Mouse (Mus musculus) retina, embryonic 14.5 days (tissue): ENCODE measurements around the gene Adprh.

Experiments used
- DNase-seq: peaks from one replicate; pipeline ENCODE4 v3.0.0-alpha.2; 2015; ENCODE audit warnings: low spot score

The Adprh gene

DNA sequence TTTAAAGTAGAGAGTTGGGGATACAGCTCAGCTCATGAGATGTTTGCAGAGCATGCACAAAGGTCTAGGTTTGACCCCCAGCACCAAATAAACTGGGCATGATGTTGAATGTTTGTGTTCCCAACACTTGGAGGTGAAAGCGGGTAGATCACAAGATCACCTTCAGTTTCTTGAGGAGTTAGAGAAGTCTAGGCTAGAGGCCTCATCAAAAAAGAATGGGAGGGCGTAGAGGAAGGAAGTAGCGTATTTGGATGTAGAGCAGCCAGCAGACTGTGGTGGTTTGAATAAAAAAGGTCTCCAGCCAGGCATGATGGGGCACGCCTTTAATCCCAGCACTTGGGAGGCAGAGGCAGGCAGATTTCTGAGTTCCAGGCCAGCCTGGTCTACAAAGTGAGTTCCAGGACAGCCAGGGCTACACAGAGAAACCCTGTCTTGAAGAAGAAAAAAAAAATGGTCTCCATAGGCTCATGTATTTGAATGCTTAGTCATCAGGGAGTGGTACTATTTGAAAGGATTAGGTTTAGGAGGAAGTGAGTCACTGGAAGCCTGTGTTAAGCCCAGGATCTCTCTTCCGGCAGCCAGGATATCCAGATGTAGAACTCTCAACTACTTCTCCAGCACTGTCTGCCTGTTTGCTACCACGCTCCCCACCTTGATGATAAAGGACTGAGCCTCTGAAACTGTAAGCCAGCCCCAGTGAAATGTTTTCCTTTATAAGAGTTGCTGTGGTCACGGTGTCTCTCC lies 8.6 kb downstream of the Adprh start:
- no peak for DNase-seq

DNA sequence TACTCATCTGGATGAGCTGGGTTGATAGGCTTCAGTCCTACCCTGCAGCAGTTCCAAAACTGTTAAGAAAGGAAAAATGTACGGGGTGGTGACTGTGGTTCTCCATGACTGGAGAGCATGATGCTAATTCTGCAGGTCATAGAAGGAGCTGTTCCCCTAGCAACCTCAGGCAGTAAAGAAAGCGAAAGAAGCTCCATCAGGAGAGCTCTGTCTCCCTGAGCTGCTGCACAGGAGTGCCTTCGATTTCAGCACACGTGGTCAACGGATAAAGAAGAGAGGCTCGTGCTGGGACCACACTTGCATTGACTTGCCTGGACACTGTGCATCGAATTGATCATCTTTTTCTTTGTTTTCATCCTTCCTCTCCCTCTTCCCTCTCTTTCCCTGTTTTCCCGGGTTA lies 10.3 kb downstream of the Adprh start:
- no peak for DNase-seq

DNA sequence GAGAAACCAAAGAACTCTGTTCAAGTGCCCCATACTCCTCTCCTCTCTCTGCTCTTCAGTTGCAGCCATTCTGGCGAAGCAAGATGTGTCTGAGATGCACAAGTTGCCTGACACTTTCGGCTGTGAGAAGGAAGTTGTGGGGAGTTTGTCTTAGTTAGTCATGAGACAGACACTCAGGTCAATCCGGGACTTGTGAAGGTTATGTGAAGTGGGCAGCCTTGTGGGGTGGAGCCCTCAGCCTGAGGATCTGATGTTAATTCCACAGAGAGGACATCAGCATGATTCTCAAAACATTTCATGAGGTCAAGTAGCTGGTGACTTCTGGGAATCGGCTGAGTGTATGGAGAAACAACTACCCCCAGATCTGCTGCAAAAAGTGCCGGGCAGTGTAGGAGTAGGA lies 10.9 kb downstream of the Adprh start:
- DNase-seq, result no peak

DNA sequence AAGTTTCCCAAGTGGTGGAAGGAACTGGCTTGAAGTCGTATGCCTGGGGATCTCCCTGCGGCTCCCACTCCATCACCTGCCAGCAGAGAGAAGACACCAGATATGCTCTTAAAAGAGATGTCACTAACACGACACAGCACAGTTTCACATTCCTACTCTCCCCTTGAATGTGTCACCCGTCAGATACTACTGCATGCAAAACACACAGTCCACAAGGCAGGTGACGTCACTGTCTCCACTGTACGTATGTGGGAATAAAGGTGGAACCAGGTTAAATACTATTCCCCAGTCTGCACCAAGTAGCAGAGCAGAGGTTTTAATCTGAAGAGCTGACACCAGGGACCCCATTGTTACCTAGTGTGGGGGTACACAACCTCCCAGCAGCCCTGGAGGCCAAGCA lies 12.1 kb downstream of the Adprh start:
- DNase-seq, result no peak

DNA sequence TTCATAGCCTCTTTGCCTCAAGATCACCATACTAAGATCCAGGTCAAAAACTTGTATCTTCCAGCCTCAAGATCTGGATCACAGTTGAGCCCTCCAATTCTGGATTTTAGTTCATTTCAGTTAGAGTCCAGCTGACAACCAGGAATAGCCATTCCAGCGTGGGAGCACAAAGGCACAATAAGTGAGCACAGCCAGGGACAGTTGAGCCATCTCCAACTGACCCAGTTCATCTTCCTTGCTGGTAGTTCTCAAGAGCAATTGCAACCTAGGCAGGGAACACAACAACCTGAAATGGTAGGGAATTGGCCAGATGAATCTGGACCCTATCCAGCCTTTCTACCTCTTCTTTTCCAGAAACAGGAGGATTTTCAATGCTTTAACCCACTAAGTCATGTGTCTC lies 13.3 kb downstream of the Adprh start:
- no peak for DNase-seq

DNA sequence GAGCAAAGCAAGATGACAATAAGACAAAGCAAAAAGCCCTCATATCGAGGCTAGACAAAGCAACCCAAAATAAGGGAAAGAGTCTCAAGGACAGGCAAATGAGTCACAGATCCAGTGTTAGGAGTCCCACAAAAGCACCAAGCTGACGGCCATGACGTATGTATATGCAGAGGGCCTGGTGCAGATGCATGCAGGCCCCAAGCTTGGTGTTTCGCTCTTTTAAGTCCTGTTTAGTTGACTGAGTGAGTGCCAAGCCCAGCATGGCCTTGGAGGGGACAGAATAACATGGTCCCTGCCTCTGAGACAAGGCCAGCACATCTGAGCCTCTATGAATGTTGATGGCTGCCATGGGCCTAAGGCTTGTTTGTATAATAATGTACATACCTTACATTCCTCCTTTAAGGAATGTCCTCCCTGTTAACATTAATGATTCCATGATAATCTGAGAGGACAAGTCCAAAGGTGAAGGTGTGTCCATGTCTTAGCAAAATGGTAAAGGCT lies 18.2 kb downstream of the Adprh start:
- no peak for DNase-seq

DNA sequence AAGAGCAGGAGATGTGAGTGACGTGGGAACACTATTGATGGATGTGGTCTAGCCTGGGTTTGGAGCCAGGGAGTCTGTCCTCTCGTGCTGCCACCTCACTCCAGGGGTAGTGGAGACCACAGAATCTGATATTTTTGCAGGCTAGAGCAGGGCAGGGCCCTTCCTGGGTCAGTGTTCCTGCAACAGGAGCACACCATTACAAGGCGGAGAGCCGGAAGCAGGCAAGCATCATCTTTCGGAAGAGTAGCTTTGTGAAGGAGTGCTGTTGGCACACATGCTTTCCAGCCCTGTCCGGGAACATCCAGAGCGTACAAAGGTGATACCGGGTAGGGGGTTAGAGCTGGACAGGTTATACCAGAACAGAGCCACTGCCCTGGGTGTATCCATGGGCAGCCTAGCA lies 19.0 kb downstream of the Adprh start:
- no peak for DNase-seq

DNA sequence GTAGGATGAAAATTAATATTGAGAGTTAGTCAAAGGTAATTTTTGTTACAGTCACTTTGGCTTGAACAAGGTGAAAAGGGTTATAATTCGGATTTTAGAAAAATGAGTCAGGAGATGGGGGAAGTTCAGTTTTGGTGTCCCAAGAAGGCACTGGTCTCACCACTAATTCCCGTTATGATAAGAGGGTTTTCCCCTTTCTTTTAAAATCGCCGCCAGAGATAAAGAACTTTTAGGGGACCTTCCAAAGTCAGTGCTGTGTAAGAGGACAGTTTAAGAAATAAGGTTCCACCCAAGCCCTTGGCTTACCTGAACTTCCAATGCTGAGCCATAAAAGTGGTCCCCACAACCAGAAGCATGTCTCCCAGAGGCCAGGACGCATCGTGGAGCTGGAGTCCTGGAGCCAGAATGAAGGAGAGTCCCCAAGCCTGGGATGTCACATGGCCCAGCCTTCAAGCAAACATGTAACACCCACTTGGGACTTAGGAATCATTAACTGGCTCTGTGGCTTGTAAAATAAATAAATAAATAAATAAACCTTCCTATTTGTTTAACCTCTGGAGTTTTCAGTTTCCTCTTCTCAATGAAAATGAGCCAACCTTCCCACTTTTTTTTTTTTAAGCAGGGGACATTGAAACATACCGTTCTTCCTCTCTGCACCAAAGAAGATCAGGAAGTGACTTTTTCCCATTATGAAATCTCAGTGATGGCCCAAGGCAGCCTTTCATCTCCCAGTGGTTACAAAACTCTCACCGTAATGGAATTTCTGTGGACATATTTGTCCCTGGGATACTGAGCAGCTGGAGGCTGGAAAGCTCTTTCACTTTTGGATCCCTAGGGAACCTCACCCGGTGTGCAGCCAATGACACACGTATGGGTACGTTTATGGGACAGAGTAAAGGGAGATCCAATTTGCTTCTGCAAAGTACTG lies 19.7 kb downstream of the Adprh start, which contains the start of gene Pla1a:
Gene Pla1a, minus strand, starts transcription at position 648 of the 928 bp plus-strand sequence.
- no peak for DNase-seq

DNA sequence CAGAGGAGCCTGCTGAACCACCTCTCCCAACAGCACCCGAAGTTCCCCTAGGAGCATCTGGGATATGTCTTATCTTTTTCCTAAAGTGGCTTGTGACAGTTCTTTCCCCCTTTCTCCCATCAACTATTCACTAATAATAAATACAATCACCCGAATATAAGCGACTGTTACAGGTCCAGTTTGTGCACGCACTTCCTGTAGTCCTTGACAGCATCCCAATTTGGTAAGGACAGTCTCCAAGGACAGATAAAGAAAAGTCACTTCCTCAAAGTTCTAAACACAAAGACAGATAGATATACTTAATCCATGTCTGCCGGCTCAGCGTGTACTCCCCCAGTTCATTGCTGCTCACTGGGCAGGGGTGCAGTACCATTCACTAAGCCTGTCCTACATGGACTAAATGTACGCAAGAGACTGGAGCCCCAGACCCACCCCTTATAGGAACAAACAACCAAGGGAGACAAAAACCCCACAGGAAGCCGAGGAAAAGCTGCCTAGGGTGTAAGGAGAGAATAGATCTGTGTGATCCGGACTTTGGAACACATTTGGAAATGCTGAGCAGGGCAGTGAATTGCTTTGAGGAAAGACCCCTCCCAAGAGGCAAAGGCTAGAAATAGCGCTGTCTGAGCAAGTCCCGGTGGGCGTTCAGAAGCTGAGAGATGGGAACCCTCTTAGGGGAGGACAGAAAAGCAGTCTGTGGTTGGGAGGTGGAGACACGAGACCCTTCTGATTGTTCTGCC lies 20.9 kb downstream of the Adprh start:
- no peak for DNase-seq

DNA sequence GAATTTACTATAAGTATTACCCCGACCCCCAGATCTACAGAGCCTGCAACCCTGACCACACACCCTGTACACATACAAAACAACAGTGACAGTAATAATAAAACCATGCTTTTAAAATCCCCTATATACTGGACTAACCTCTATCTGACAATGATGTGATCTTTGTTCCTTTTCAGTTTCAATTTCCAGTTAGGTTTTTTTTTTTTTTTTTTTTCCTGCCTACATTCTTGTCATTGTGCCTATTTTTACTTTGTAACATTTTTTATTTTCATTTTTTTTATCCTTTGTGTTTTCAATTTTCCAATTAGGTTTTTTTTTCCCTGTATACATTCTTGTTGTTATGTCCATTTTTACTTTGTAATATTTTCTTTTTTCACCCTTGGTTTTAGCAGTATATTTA lies 26.7 kb downstream of the Adprh start:
- DNase-seq, result no peak

DNA sequence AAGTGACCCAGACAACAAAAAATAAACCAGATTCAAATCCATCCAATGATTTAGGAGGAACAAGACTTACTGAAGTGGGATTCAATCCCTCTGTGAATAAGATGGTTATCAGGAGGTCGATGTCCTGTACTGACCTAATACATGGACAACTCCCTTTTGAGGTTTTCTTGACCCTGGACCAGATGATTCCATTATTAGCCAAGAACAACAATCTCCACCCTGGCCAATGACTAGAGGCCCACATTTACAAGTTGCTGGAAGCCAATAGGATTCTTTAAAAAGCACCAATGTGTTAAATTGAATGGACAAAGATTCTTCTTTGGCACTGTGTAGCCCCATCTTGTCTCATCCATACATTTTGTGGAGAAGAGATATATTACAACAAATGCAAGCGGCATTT lies 27.1 kb downstream of the Adprh start:
- DNase-seq, result no peak

DNA sequence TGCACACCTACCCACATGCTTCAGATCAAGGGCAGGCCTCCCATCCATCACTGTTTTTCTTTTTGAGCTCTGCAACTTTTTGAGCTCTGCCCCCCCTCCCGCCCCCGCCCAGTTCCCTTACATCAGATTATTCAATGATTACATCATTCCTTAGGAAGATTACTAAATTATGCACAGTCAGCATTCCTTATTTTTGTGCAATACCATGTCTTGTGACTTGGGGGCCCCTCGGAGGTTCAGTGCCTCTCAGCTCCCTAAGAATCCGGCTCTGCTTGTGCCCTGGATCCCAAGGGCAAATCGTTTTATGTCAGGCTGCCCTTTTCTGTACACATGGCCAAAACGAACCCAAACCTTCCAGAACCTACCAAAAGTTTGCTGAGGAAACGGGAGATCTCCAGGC lies 37.5 kb downstream of the Adprh start:
- DNase-seq, result no peak

DNA sequence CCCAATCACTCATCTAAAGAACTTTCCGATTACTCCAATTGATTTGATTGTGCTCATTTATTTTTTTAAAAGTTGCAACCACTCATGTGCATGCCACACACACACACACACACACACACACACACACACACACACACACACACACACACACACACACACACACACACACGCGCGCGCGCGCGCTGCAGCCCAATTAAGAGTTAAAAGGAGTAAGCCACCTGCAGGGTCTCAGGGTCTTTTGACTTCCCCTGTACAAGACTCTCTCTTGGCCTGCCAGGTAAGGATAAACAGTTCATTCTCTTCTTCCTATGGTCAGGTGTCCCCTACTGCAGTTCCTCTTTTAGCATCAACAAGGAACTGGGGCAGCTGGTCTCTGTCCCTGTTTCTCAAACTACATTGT lies 44.1 kb downstream of the Adprh start:
- no peak for DNase-seq

DNA sequence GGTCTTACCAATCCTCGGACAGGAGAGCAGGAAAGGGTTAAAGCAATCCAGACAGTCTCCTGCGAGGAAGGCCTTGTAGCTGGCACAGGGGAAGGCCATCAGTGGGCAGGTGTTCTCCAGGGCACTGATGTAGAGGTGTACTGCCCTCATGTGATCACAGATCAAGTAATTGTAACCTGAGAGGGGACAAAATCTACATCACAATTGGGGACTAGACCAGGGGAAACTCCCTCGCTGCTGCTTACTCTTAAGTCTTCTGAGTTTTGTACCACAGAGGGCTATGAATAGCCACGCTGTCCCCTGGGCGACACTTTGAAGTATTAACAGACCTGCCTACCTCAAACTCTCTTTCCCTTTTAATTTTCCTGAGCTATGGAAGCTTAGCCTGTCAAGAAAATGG lies 44.9 kb downstream of the Adprh start:
- DNase-seq, result no peak

DNA sequence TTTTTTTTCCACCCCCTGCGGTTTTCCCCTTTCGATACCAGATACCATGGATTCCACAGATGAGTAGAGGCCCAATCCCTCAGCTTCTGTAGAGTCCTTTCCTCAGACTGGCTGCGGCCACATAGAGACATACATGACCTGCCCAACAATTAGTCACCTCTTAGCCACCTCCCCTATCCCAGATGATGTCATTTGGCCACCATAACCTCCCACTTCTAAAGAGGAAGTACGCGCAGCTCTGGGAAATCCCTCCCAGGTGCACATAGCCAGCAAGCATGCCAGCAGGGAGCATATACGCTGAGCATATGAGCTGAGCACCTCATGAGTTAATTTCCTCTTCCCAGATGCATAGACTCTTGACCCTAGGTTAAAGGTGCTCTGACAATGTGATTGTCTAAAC lies 45.8 kb downstream of the Adprh start:
- DNase-seq, result no peak

DNA sequence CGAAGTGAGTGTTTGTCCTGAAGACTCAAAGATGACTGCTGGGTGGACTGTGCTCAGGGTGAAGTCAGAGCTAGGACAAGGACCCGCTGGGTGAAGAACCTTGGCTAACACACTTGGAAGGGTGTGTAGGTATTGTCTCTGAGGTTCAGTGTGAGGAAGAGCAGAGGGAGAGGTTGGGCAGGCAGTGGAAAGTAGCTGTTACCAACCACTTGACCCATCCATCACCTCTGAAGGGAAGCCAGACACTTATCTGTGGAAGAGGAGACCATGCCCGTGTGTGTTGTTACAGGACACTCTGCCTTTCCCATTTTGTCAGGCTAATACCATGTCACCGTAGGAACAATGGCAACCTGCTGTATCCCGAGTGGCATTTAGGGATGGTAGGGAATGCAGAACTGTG lies 46.2 kb downstream of the Adprh start:
- no peak for DNase-seq

DNA sequence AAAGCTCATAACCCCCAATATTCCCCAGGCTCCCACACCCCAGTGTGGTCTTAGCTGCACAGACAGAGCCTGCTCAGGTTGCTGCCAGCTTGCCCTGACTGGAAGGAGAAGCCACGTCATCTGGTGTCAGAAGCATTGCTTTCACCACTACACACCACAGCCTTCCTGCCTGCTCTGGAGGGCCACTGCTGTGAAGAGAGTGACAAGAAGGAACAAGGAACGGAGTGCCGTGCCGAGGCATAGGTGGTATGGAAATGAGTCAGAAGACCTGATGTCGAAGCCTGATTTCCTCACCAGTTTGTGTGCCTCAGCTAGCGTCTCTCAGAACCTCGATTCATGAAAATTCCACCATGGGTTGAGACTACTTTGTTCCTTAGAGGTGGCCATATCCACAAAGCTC lies 48.9 kb downstream of the Adprh start:
- DNase-seq, result no peak

DNA sequence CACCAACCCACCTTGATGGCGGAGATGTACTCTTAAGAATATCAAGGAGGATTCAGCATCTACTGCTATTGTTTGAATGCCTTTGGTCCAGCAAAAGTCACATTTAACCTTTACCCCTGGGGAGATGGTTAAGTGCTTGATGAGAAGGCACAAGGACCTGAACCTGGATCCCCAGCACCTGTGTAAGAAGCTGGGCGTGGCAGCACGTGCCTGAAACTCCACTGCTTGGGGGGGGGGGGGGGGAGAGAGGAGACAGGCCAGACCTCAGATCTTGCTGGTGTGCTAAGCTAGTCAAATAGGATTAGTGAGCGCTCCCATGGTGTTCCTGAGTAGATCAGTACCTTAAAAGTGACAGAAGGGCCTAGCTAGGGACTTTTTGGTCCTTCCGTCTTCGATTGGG lies 51.0 kb downstream of the Adprh start:
- no peak for DNase-seq

DNA sequence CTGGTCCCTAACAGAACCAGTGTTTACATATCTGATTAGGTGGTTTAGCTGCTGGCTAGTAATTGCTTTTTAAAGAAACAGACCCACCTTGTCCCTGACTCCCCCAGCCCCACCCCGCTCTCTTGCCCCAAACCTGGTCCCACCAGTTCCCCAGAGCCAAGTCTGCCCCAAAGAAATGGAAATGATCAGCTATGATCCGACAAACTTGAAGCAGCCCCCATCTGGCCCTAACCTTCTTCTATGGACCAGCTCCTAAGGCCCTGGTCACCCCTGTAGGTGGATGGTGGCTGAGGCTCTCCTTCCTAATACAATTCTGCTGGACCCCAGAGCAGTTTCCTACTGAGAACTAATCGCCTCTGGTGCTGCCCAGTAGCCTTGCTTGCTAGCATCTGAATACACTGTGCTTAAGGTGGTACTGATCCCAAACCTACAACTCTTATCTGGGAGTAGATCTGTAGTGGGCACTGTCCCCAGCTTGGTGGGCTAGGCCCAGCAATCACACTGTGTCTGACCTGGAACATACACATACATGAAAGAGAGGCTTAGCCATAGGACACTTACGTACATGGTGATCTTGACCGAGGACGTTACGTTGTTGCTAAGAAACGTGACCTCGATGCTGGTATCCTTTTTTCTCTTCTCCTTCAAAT lies 52.1 kb downstream of the Adprh start:
- DNase-seq, result peak; percentile 13

DNA sequence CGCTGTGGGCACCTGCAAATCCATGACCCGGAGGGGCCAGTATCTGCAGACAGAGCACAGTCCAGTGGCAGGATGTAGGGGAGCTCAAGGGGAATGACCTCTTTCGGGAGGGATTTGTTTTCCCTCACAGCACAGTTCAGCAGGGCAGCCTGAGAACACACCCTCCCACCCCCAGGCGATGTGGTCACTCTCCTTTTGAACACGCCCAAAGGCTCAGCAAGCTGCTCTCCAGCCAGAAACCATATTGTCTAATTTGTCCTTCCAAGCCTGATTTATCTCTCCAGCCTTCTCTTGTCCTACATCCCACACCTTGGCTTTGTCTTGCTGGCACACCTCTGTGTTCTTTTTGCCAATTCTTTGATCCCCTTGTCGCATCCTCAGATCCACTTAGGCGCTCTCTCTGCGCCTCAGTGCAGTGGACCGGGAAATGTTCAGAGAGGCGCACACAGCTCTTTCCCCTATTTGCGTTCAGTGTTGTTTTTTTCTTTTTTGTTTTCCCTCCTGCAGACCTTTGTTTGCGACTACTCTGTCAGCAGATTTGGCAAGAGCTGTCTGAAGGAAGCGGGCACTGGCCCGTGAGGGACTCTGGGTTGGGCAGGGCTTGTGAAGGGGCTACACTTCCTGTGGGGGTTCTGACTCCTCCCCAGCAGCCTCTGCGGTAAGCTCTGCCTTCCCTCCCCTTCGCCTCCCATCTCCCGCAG lies 52.8 kb downstream of the Adprh start:
- DNase-seq, result peak; percentile 74

DNA sequence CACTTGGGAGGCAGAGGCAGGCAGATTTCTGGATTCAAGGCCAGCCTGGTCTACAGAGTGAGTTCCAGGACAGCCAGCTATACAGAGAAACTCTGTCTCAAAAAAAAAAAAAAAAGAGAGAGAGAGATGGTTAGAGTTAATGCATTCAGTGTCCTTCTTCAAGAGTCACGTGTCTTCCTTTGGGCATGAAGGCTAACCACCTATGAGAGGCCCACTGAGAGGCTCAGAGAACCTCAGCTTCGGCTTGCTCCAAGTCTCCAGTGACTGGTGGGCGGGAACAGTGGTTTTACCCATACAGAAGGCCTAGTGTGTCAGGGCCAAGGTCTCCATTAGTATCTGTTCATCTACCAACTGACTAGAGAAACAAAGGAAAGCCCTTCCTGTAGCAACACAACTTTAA lies 53.4 kb downstream of the Adprh start:
- no peak for DNase-seq
